Mouse (Mus musculus): ENCODE data around the gene Thrsp. TPM values are rescaled to one million over a fixed set of nuclear protein-coding genes. Genes with fewer than 3 reads are reported as not detected.

The Thrsp gene
- polyA plus RNA-seq, 1 experiment from 2014 or later = 0.34 TPM

DNA sequence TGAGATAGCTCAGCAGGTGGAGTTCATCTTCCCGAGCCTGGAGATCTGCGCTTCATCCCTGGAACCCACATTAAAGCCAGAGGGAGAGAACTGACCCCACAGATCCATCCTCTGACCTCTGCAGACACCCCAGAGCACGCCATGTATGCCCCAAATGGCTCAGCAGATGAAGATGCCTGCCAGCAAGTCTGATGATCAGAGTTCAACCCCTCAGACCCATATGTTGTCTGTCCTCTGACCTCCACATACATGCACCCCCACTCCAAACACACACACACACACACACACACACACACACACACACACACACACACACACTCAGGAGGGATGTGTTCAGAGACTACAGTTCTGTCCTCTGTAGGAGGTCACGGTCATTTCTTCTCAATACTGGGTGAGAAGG, 1.1 kb downstream of the Thrsp start:
- Histone ChIP-seq H3K36me3 (no peaks in the 10 kb centered on the region; the same call in 1 of the 2 replicates), H3K9ac (no peak overlapping the region), H3K4me2 (no peak overlapping the region), H3K4me1 (replicated peaks) (peaks cover 28% of the 10 kb centered on the region), H3K9me3 (replicated peaks) (no peaks in the 10 kb centered on the region), H3K27ac (ENCODE audit: poor library complexity, severe bottlenecking) (no peak overlapping the region), H3K27me3 (replicated peaks) (no peaks in the 10 kb centered on the region), H3K4me3 (no peak overlapping the region)
- no peak for ATAC-seq (ENCODE audit: insufficient number of reproducible peaks, low FRiP score)
- 89% methylated on average over 4 of the region's 4 CpGs for WGBS

DNA sequence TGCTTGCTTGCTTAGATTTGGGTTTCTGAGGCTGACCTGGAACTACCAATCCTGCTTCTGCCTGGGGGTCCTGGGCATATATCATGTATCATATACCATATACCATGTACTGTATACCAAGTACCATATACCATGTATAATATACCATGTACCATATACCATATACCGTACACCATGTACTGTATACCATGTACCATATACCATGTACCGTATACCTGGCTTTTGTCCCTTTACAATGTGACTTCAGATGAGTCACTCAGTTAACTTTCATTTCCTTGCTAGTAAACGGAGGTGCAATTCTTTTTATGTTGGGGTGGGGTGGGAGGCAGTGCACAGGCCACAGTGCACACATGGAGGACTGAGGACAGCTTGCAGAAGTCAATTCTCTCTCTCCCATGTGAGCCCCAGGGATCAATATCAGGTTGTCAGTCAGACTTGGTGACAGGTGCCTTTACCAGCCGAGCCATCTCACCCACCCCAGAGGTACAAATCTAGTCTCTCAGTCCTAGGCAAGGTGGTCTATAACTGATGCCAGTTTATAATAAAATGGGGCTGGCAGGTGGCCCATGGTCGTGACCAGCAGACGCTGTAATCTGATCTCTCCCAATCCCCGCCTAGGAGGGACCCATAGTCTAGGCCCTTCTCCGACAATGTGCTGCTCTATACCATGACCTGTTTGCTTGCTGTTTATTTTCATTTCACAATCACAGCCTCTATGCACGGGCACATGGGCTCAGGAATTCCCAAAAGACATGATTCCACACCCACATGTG, 2.4 kb downstream of the Thrsp start:
- no peak for ATAC-seq (ENCODE audit: insufficient number of reproducible peaks, low FRiP score)
- no peaks in the 10 kb centered on the region for H3K27me3 ChIP-seq (replicated peaks)
- H3K4me3 ChIP-seq = no peak overlapping the region
- no peak overlapping the region for H3K9ac ChIP-seq
- peaks cover 11% of the 10 kb centered on the region for H3K36me3 ChIP-seq
- H3K4me1 ChIP-seq (replicated peaks) = peaks cover 28% of the 10 kb centered on the region
- no peaks in the 10 kb centered on the region for H3K9me3 ChIP-seq (replicated peaks)
- H3K4me2 ChIP-seq = no peak overlapping the region
- no peak overlapping the region for H3K27ac ChIP-seq (ENCODE audit: poor library complexity, severe bottlenecking)
- WGBS = 55% methylated on average over 9 of the region's 9 CpGs

DNA sequence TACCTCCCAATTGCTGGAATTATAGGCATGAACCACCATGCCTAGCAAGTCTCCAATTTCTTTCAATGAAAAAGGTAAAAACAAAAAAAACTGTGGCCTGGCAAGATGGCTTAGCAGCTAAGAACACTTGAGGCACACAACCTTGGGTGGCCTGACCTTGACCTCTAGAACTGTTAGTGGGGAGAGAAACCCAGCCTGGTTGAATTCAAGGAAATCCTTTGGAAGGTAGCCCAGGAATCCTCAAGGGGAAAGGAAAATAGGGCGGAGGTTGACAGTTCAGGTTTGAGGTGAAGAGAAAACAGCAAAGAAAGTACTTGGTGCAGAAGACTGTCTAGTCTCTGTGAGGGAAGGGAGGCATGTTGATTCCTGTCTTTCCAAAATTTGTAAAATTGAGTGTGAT, 3.1 kb downstream of the Thrsp start:
- Histone ChIP-seq H3K27ac (ENCODE audit: poor library complexity, severe bottlenecking) (no peak overlapping the region), H3K9me3 (replicated peaks) (no peaks in the 10 kb centered on the region), H3K36me3 (peaks cover 18% of the 10 kb centered on the region), H3K9ac (no peak overlapping the region), H3K4me1 (replicated peaks) (peaks cover 28% of the 10 kb centered on the region), H3K4me2 (no peak overlapping the region), H3K27me3 (replicated peaks) (no peaks in the 10 kb centered on the region), H3K4me3 (no peak overlapping the region)
- no peak for ATAC-seq (ENCODE audit: insufficient number of reproducible peaks, low FRiP score)
- WGBS = 57% methylated on average over 1 of the region's 1 CpGs

DNA sequence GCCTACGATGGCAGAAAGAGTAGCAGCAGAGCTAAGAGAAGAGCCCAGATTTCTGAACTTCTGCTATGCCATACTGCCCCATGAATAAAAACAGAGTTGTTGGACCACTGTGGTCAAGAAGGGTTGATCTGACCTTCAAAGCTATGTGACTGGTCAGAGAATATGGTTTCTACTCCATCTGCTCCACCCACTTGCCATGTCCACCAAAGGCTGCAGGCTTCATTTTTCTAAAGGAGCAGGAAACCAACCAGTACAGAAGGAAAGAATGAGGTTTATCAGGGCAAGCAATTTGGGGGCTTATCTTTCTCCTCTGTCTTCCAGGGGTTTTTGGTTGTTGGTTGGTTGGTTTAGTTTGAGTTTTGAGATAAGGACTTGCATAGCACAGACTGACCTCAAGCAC, 3.5 kb downstream of the Thrsp start:
- Histone ChIP-seq H3K4me2 (no peak overlapping the region), H3K9me3 (replicated peaks) (no peaks in the 10 kb centered on the region), H3K4me1 (replicated peaks) (peaks cover 28% of the 10 kb centered on the region), H3K27ac (ENCODE audit: poor library complexity, severe bottlenecking) (no peak overlapping the region), H3K27me3 (replicated peaks) (no peaks in the 10 kb centered on the region), H3K9ac (no peak overlapping the region), H3K36me3 (peaks cover 22% of the 10 kb centered on the region), H3K4me3 (no peak overlapping the region)
- 79% methylated on average over 1 of the region's 1 CpGs for WGBS
- no peak for ATAC-seq (ENCODE audit: insufficient number of reproducible peaks, low FRiP score)

DNA sequence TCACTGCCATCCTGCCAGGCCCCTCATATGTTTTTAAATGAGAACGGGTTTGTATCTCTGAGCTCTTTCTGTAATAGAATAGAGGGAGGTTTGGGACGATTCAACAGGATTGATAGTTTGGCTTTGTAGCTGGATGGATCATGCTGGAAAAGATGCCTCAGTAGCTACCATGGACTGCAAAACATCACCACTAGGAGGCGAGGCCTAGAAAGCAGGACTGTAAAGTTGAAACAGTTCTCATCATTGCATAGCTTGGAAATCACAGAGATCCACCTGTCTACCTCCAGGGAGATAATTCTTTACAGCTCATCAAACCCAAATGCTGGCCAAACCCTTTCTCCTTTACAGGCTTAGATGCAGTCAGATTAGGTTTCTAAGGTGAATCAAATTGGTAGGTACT, 6.0 kb downstream of the Thrsp start:
- ATAC-seq (ENCODE audit: insufficient number of reproducible peaks, low FRiP score) = no peak
- WGBS = 67% methylated on average over 3 of the region's 3 CpGs
- H3K4me1 ChIP-seq (replicated peaks) = peaks cover 19% of the 10 kb centered on the region
- peaks cover 42% of the 10 kb centered on the region for H3K36me3 ChIP-seq
- no peak overlapping the region for H3K4me2 ChIP-seq
- H3K9me3 ChIP-seq (replicated peaks) = no peaks in the 10 kb centered on the region
- H3K27me3 ChIP-seq (replicated peaks) = no peaks in the 10 kb centered on the region
- no peak overlapping the region for H3K4me3 ChIP-seq
- H3K9ac ChIP-seq = no peak overlapping the region
- no peak overlapping the region for H3K27ac ChIP-seq (ENCODE audit: poor library complexity, severe bottlenecking)

DNA sequence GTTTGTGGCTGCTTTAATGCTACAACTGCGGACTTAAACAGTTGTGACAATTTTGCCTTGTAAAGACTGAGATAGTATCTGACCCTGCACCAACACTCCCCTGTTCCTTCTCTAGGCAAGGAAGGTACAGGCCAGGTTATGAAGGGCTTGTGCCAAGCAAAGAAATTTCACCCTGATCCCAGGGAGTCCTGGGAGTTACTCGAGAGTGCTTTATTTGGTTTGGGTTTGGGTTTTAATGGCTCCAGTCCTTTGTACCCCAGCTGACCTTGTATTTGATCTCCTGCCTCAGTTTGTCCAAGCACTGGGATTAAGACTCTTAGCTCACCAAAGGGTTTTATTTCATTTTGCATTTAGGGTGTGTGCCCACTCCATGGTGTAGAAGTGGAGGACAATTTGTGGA, 6.4 kb downstream of the Thrsp start:
- Histone ChIP-seq H3K4me1 (replicated peaks) (peaks cover 19% of the 10 kb centered on the region), H3K36me3 (peaks cover 42% of the 10 kb centered on the region), H3K27ac (ENCODE audit: poor library complexity, severe bottlenecking) (no peak overlapping the region), H3K9ac (no peak overlapping the region), H3K9me3 (replicated peaks) (no peaks in the 10 kb centered on the region), H3K4me2 (no peak overlapping the region), H3K4me3 (no peak overlapping the region), H3K27me3 (replicated peaks) (no peaks in the 10 kb centered on the region)
- WGBS = 93% methylated on average over 2 of the region's 2 CpGs
- no peak for ATAC-seq (ENCODE audit: insufficient number of reproducible peaks, low FRiP score)

DNA sequence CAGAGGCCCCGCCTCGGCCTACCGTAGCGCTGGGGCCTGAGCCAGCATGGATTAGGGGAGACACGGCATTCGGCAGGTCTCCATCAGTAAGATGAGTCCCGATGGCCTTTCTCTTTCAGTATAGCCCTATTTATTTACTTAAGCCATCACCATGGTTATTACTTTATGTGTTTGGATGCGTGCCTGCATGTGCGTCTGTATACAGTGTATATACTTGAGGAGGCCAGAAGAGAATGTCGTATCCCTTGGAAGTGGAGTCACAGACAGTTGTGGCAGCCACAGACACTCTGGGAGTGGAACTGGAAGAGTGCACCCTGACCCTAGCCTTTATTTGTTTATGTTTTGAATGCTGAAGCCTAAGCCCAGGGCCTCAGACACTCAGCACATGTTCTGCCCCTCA, 10.4 kb downstream of the Thrsp start:
- 94% methylated on average over 10 of the region's 10 CpGs for WGBS
- H3K36me3 ChIP-seq = peaks cover 58% of the 10 kb centered on the region
- no peak for ATAC-seq (ENCODE audit: insufficient number of reproducible peaks, low FRiP score)

DNA sequence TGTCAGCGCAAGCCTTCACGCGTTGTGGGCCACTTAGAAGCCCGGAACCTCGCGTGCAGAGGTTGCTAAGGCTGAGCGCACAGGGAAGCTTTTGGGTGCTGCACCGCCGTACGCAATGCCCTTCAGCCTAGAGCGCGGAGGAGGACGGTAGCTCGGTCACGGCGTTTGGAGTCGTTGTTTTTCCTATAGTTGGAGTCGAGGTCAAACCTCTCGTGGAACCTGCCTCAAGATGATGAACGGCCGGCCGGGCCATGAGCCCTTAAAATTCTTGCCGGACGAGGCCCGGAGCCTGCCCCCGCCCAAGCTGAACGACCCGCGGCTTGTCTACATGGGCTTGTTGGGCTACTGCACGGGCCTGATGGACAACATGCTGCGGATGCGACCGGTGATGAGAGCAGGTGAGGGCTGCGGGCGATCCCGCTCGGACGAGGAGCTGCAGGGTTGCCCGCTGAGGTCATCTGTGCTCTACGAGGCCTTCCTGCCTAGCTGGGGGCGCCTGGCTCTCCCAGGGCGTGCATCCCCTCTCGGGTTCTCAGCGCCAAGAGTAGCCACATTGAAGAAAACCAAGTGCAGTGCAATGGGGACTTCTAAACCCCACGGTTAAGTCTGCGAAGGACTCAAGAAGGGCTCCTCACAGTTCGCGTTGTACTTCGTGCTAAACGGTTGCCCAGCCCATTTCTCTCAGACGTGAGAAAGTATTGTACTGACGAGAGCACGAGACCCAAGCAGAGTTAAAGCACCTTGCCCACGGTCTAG, 17.4 kb downstream of the Thrsp start, which contains the start of gene Ndufc2:
Gene Ndufc2, plus strand, starts transcription at position 44 of the 756 bp plus-strand sequence.
- WGBS = under 1% methylated on average over 54 of the region's 54 CpGs

More for the DNA sequence above, 10.4 kb downstream of the Thrsp start:
- Histone ChIP-seq H3K4me1 (replicated peaks) (peaks cover under 1% of the 10 kb centered on the region; the same call in 1 of the 2 replicates), H3K9me3 (replicated peaks) (no peaks in the 10 kb centered on the region), H3K27ac (ENCODE audit: poor library complexity, severe bottlenecking) (no peak overlapping the region), H3K9ac (no peak overlapping the region), H3K4me2 (no peak overlapping the region), H3K4me3 (no peak overlapping the region), H3K27me3 (replicated peaks) (no peaks in the 10 kb centered on the region)

DNA sequence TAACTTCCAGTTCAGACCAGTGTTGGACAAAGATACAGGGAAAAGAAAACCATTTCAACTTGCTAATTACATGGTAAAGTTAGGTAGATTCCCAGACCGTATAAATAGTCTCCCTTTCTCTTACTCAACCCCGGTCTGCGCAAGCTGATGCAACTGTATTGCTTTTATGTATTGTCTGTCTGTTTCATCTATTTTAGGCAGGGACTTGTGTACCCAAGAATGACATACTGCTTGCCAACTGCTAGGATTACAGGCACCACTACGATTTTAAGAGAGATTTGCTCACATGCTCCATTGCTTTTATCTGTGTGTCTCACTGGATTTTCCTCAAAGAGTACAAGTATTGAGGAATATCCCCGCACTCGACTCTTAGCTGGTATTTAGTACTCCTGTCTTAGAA, 18.6 kb downstream of the Thrsp start:
- no peaks in the 10 kb centered on the region for H3K9me3 ChIP-seq (replicated peaks)
- H3K27me3 ChIP-seq (replicated peaks) = no peaks in the 10 kb centered on the region
- no peak overlapping the region for H3K27ac ChIP-seq (ENCODE audit: poor library complexity, severe bottlenecking)
- peaks cover 16% of the 10 kb centered on the region for H3K4me1 ChIP-seq (replicated peaks)
- no peak overlapping the region for H3K9ac ChIP-seq
- ATAC-seq (ENCODE audit: insufficient number of reproducible peaks, low FRiP score) = no peak
- peaks cover 19% of the 10 kb centered on the region for H3K36me3 ChIP-seq
- no peak overlapping the region for H3K4me3 ChIP-seq
- H3K4me2 ChIP-seq = no peak overlapping the region
- 86% methylated on average over 6 of the region's 6 CpGs for WGBS

More for the DNA sequence above, 17.4 kb downstream of the Thrsp start, which contains the start of gene Ndufc2:
- Histone ChIP-seq H3K9ac (peak within 1 kb of the TSS; percentile 94), H3K4me2 (peak within 1 kb of the TSS; percentile 77), H3K9me3 (replicated peaks) (no peaks in the 10 kb centered on the region), H3K27me3 (replicated peaks) (no peaks in the 10 kb centered on the region), H3K36me3 (peaks cover 19% of the 10 kb centered on the region), H3K4me1 (replicated peaks) (peaks cover 16% of the 10 kb centered on the region), H3K27ac (ENCODE audit: poor library complexity, severe bottlenecking) (peak within 1 kb of the TSS; percentile 88), H3K4me3 (peak within 1 kb of the TSS; percentile 86)
- ATAC-seq (ENCODE audit: insufficient number of reproducible peaks, low FRiP score) = peak; percentile 85

DNA sequence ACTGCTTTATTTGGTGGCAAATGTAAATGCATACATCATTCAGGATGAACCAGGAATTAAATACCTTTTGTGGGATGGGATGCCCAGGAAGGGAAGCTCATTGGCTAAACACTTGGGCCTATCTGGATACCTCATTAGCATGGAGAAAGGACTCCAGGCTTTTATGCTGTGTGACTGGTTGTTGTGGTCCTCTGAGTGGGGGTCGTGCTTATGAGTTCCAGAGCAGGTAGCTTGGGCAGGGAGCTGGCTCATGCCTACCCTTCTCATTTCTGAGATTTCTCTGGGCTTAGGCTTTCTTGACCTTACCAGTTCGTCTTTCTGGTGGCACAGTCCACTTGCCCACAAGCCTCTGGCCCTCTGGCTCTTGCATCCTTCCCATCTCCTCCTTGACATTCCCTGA, 23.2 kb downstream of the Thrsp start:
- H3K27me3 ChIP-seq (replicated peaks) = no peaks in the 10 kb centered on the region
- no peaks in the 10 kb centered on the region for H3K4me1 ChIP-seq (replicated peaks)
- H3K27ac ChIP-seq (ENCODE audit: poor library complexity, severe bottlenecking) = no peak overlapping the region
- no peaks in the 10 kb centered on the region for H3K9me3 ChIP-seq (replicated peaks)
- no peak overlapping the region for H3K9ac ChIP-seq
- 84% methylated on average over 2 of the region's 2 CpGs for WGBS
- ATAC-seq (ENCODE audit: insufficient number of reproducible peaks, low FRiP score) = no peak
- no peak overlapping the region for H3K4me2 ChIP-seq
- peaks cover 36% of the 10 kb centered on the region for H3K36me3 ChIP-seq
- no peak overlapping the region for H3K4me3 ChIP-seq

DNA sequence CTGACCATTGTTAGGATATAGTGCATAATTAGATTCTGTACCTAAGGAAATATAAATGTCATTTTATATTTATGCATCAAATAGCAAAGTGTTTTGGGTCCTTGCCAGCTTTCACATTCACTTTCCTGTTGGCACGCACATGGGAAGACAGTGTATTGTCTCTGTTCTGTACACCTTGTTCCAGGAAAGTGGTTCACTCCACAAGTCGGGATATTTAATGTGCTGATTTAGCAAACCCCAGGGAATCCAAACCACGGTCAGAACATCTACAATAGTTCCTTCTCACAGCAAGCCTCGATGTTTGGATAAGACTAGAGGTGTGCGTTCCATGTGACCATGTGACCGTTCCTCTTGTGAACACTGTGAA, 25.5 kb downstream of the Thrsp start:
- H3K36me3 ChIP-seq = peaks cover 57% of the 10 kb centered on the region
- no peaks in the 10 kb centered on the region for H3K4me1 ChIP-seq (replicated peaks)
- no peak for ATAC-seq (ENCODE audit: insufficient number of reproducible peaks, low FRiP score)
- H3K9ac ChIP-seq = no peak overlapping the region
- H3K27ac ChIP-seq (ENCODE audit: poor library complexity, severe bottlenecking) = no peak overlapping the region
- 86% methylated on average over 6 of the region's 6 CpGs for WGBS
- H3K4me3 ChIP-seq = no peak overlapping the region
- H3K4me2 ChIP-seq = no peak overlapping the region
- H3K9me3 ChIP-seq (replicated peaks) = no peaks in the 10 kb centered on the region
- no peaks in the 10 kb centered on the region for H3K27me3 ChIP-seq (replicated peaks)
